Mouse (Mus musculus): Measurements from ENCODE around the gene Tnfrsf13b. TPM values are rescaled to one million over a fixed set of nuclear protein-coding genes. Genes with fewer than 3 reads are reported as not detected.
"Not testable (repeated sequence)": the region's sequence is repeated elsewhere in the genome, so short reads cannot be mapped to it uniquely, and the experiment has no call there.

Gene Tnfrsf13b
- total RNA-seq, 2 experiments from 2014 or later: 1.6 to 1.7 TPM

- DNase-seq (ENCODE audit: extremely low spot score in 1 of 2, low spot score in 1 of 2): no peak
Measured at GRCm38 (mm10) chr11:61125970-61126369, 585 bp upstream of the Tnfrsf13b start.

- no peak for DNase-seq (ENCODE audit: extremely low spot score in 1 of 2, low spot score in 1 of 2)
Measured at GRCm38 (mm10) chr11:61127421-61128055, 983 bp downstream of the Tnfrsf13b start.

DNA sequence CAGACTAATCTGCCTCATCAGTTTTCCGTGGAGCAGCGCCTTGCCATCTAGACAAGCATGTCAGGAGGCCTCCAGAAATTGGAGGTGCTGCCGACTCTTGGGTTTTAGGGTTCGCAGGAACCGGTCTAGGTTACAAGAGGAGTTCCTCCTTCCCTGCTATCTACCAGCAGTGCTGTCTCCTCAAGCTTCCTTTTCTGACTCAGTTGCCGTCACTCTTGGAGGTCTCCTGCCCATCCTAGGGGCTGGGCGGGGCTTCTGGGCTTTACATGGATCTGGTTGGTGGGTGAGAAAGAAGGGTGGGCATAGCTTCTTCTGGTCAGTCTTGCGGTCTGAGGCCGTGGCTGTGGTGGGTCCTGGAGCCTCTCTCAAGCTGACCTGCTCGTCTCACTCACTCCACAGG is 2.8 kb downstream of the Tnfrsf13b start:
- DNase-seq (ENCODE audit: extremely low spot score in 1 of 2, low spot score in 1 of 2): no peak

DNA sequence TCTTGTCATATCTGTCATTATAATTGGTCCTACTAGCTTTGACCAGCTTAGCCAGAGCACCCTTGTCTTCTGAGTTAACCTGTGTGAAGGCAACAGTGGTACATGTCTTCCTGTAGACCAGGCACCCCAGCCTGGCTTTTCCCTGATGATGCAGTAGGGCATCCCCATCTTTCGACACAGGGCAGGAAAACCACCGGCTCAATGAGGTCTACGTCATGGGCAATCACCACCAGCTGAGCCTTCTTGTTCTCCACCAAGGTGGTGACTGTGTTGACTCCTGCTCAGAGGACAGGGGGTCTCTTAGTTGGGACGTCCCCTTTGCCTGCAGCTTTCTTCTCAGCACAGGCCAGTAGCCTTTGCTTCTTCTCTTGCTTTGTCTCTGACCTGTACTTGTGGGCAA is 4.1 kb downstream of the Tnfrsf13b start:
- not testable (repeated sequence) for DNase-seq (ENCODE audit: extremely low spot score in 1 of 2, low spot score in 1 of 2)

- DNase-seq (ENCODE audit: extremely low spot score in 1 of 2, low spot score in 1 of 2): no peak
Measured at GRCm38 (mm10) chr11:61132943-61133342, 6.4 kb downstream of the Tnfrsf13b start.

- no peak for DNase-seq (ENCODE audit: extremely low spot score in 1 of 2, low spot score in 1 of 2)
Measured at GRCm38 (mm10) chr11:61141693-61142092, 15.1 kb downstream of the Tnfrsf13b start.

GRCm38 (mm10) chr11:61142262-61142661 is 15.7 kb downstream of the Tnfrsf13b start:
- DNase-seq (ENCODE audit: extremely low spot score in 1 of 2, low spot score in 1 of 2): no peak

- no peak for DNase-seq (ENCODE audit: extremely low spot score in 1 of 2, low spot score in 1 of 2)
Measured at GRCm38 (mm10) chr11:61142941-61143530, 16.5 kb downstream of the Tnfrsf13b start.

DNA sequence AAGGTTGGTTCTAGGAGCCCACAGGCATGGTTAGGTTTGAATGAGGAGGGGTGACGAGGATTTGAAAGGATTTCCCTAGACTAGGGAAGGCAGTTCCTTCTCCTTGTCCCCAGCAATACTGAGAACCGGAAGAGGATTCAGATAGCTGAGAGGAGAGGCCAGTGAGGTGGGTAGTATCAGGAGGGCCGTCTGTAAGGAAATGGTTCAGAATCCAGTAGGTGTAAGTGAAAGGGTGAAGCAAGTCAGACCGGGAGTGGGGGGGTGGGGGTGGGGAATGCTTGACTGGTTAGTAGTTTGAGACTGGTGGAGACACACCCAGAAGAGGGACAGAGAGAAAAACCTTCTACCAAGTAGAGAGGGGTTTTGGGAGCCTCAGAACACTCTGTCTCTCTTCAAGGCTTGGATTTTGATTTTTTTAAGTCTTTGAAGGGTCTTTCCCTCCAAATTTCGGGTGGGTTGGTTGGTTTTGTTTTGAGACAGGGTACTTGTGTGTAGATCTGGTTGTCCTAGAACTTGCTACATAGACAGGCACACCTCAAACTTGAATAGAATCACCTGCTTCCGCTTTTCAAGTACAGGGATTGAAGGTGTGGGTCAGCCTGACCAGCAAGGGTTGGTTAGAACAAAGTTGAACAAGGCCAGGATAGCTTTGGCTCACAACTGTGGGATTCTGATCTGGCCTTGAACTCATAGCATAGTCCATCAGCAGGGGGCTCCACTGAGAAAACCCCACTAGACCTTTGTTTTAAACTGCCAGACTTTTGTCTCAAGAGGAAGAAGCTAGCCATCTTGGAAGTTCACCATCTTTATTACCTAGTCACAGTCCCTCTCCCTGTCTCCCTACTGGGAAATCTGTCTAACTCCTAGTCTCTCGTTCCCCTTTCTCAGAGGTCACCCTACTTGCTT is 17.3 kb downstream of the Tnfrsf13b start:
- peak in 1 of 2 experiments; percentile 25 for DNase-seq (ENCODE audit: extremely low spot score in 1 of 2, low spot score in 1 of 2)

DNA sequence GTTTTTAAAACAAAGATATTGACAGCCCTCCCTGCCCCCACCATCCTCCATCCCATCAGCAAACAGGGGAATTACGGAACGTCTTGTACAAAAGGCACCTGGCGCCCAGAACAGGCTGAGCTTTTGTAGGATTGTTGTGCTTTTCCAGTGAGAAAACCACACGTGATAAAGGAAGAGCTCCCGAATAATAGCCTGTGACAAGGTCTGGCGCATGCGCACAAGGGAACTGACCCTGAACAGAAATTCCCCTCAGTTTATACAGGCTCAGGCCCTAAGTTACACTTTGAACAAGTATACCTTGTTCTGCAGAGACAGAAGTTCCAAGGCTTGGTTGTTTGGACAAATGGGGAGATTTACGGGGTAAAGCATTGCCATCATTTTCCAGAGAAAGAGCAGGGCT is 19.0 kb downstream of the Tnfrsf13b start:
- no peak for DNase-seq (ENCODE audit: extremely low spot score in 1 of 2, low spot score in 1 of 2)

DNA sequence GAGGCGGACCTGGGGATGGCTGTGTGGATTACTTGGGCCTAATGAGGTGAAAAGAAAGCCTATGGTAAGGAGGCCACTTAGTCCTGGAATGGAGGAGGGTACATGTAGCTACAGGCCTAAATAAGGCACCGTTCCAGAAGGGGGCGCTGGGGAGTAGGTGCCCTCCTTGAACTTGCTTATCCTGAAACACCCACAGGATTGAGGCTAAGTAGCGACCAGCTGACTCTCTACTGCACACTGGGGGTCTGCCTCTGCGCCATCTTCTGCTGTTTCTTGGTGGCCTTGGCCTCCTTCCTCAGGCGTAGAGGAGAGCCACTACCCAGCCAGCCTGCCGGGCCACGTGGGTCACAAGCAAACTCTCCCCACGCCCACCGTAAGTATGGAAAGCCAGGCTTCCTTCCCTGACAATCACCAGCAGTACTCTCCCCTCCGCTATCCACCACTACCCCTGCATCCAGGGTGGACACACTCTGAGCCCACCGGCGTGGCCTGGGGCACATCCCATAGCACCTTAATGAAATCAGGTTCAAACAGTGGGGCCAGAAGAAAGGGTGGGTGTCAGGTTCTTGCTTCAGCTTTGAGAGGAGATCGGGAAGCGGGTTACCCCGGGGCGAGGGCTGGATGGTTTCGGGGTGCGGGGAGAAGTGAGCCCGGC is 20.2 kb downstream of the Tnfrsf13b start:
- peak in 1 of 2 experiments; percentile 34 for DNase-seq (ENCODE audit: extremely low spot score in 1 of 2, low spot score in 1 of 2)

DNA sequence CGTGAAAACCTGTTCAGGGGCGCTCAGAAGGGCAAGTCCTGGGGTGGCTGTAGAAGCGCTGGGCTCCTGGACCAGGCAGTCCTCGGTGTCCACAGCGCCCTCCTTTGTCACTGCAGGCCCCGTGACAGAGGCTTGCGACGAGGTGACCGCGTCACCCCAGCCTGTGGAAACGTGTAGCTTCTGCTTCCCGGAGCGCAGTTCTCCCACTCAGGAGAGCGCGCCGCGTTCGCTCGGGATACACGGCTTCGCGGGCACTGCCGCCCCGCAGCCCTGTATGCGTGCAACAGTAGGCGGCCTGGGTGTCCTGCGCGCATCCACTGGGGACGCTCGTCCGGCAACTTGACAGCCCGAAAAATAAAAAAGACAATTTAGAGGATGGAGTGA is 20.7 kb downstream of the Tnfrsf13b start:
- DNase-seq (ENCODE audit: extremely low spot score in 1 of 2, low spot score in 1 of 2): peak in 1 of 2 experiments; percentile 23

GRCm38 (mm10) chr11:61150233-61151001 is 23.9 kb downstream of the Tnfrsf13b start:
- DNase-seq (ENCODE audit: extremely low spot score in 1 of 2, low spot score in 1 of 2): no peak

GRCm38 (mm10) chr11:61155727-61156126 is 29.2 kb downstream of the Tnfrsf13b start:
- peak in 1 of 2 experiments; percentile 54 for DNase-seq (ENCODE audit: extremely low spot score in 1 of 2, low spot score in 1 of 2)

GRCm38 (mm10) chr11:61158141-61158540 is 31.6 kb downstream of the Tnfrsf13b start:
- DNase-seq (ENCODE audit: extremely low spot score in 1 of 2, low spot score in 1 of 2): no peak

- no peak for DNase-seq (ENCODE audit: extremely low spot score in 1 of 2, low spot score in 1 of 2)
Measured at GRCm38 (mm10) chr11:61159796-61160732, 33.5 kb downstream of the Tnfrsf13b start.

- DNase-seq (ENCODE audit: extremely low spot score in 1 of 2, low spot score in 1 of 2): no peak
Measured at GRCm38 (mm10) chr11:61161121-61161520, 34.6 kb downstream of the Tnfrsf13b start.

GRCm38 (mm10) chr11:61162776-61163175 is 36.2 kb downstream of the Tnfrsf13b start:
- DNase-seq (ENCODE audit: extremely low spot score in 1 of 2, low spot score in 1 of 2): no peak

DNA sequence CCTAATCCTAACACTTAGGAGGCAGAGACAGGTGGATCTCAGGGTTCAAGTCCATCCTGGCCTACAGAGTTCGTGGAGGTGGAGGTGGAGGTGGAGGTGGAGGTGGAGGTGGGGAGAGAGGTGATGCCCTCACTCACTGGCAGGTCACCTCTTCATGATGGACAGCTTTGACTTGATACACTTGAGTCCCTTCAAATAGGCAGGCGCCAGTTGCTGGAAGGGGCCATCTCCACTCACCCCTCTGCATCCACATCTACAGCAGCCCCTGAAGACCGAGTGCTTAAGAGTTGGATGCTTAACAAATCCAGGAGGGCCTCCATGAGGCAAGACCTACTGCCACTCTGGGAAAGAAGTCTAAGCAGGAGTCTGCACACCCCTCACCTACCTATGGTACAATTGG is 36.8 kb downstream of the Tnfrsf13b start:
- no peak for DNase-seq (ENCODE audit: extremely low spot score in 1 of 2, low spot score in 1 of 2)

Data from layer of hippocampus, postnatal 25 days (tissue).